Mouse (Mus musculus): ENCODE measurements at regions not wholly inside any gene's neighbourhood (a gene's known extent, or its start where the extent isn't known, plus 50 kb on each side); places are given as distances from the start of the nearest gene placed in this dataset.
A peak's percentile ranks its signal among the peaks of the same experiment; 100 is the strongest.
"Not testable (repeated sequence)": the region's sequence is repeated elsewhere in the genome, so short reads cannot be mapped to it uniquely, and the experiment has no call there.

GRCm38 (mm10) chr8:28427544-28428135 lies 980.2 kb downstream of the Poteg start:
- 54% methylated on average over 7 of the region's 7 CpGs for WGBS
- H3K36me3 ChIP-seq = no peaks in the 10 kb centered on the region
- no peak for ATAC-seq (ENCODE audit: insufficient number of reproducible peaks, insufficient read depth, low FRiP score, low TSS enrichment, low read depth)

GRCm38 (mm10) chr8:28473190-28473589 lies 1025.7 kb downstream of the Poteg start:
- ATAC-seq (ENCODE audit: insufficient number of reproducible peaks, insufficient read depth, low FRiP score, low TSS enrichment, low read depth) = no peak
- Histone ChIP-seq H3K9me3 (no peaks in the 10 kb centered on the region), H3K27me3 (no peaks in the 10 kb centered on the region), H3K4me3 (no peak overlapping the region), H3K36me3 (no peaks in the 10 kb centered on the region), H3K4me1 (no peaks in the 10 kb centered on the region), H3K27ac (no peak overlapping the region), H3K4me2 (no peak overlapping the region), H3K9ac (no peak overlapping the region)
- 73% methylated on average over 2 of the region's 2 CpGs for WGBS

More at GRCm38 (mm10) chr8:28427544-28428135, 980.2 kb downstream of the Poteg start:
- no peak overlapping the region for H3K4me2 ChIP-seq
- no peaks in the 10 kb centered on the region for H3K27me3 ChIP-seq
- no peaks in the 10 kb centered on the region for H3K9me3 ChIP-seq
- H3K27ac ChIP-seq = no peak overlapping the region
- H3K4me3 ChIP-seq = no peak overlapping the region
- no peak overlapping the region for H3K9ac ChIP-seq
- H3K4me1 ChIP-seq = no peaks in the 10 kb centered on the region

DNA sequence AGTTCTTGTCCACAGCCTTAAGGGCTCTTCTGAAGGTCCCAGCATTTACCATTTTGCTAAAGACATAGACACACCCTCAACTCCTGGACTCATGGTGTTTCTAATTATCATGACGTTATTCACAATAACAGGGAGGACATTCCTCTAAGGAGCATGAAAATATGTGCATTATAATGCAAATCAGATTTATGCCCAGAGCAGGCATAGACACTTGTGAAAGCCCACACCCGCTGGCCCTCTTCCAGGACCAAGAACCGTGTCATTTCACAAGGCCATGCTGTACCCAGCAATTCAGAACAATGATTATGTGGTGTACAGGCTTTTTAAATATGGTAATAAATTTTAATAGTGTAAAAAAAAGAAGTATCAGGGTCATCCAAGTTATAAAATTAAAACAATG lies 1040.4 kb downstream of the Poteg start:
- no peaks in the 10 kb centered on the region for H3K36me3 ChIP-seq
- no peaks in the 10 kb centered on the region for H3K4me1 ChIP-seq
- WGBS = 40% methylated on average over 3 of the region's 3 CpGs
- H3K4me2 ChIP-seq = no peak overlapping the region
- 0 out of 2 replicates have a peak, but pooled peaks have one; percentile 43 for ATAC-seq (ENCODE audit: insufficient number of reproducible peaks, insufficient read depth, low FRiP score, low TSS enrichment, low read depth)
- no peaks in the 10 kb centered on the region for H3K27me3 ChIP-seq
- no peaks in the 10 kb centered on the region for H3K9me3 ChIP-seq
- H3K27ac ChIP-seq = no peak overlapping the region
- no peak overlapping the region for H3K9ac ChIP-seq
- no peak overlapping the region for H3K4me3 ChIP-seq

DNA sequence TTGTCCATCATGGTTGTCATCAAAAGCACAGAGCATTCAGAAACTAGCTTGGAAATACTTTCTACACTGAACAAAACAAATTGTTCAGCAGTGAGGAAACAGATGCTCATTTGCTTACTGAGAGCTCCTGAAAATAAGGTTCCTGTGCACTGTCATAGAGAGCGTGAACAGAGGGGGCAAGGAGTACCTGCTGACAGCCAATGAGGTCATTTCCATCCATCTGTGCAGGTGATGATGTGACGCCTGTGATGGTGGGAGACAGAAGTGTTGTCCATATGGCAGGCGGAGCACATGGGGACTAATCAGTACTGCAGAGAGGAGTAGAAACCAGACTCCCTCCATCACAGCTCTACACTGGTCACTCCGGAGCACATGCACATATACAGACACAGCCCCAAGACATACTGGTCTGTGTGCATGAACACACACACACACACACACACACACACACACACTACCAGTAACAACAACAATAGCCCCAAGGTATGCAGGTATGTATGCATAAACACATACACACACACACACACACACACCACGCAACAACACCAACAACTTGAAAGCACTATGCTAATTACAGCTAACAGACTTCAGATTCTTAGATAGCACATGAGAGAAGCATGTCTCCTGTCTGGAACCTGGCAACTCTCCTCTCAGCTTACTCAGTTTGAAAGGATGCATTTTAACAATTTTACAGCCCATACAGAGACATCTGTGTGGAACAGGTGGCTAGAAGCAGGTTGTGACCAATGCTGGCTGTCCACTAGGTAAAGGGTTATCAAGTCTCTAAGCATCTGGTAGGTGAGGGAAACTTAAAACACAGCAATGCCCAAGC lies 1056.2 kb downstream of the Poteg start:
- WGBS = 83% methylated on average over 5 of the region's 5 CpGs
- H3K4me1 ChIP-seq = no peaks in the 10 kb centered on the region
- H3K27me3 ChIP-seq = no peaks in the 10 kb centered on the region
- no peak for ATAC-seq (ENCODE audit: insufficient number of reproducible peaks, insufficient read depth, low FRiP score, low TSS enrichment, low read depth)
- no peak overlapping the region for H3K27ac ChIP-seq
- H3K4me2 ChIP-seq = no peak overlapping the region
- H3K4me3 ChIP-seq = no peak overlapping the region
- H3K36me3 ChIP-seq = no peaks in the 10 kb centered on the region
- H3K9me3 ChIP-seq = no peaks in the 10 kb centered on the region
- no peak overlapping the region for H3K9ac ChIP-seq

DNA sequence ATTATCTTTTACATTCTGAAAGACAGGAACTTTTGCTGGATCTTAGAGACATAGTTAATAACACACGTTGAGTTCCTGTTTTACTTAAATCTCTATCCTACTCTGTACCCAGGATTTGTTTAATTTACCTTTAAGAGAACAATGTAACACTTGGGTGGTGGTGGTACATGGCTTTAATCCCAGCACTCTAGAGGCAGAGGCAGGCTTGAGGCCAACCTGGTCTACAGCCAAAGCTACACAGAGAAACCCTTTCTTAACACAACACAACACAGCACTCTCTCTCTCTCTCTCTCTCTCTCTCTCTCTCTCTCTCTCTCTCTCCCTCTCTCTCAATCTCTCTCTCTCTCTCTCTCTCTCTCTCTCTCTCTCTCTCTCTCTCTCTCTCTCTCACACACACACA lies 1076.0 kb downstream of the Poteg start:
- H3K9ac ChIP-seq; H3K4me2 ChIP-seq; H3K9me3 ChIP-seq; H3K27ac ChIP-seq; H3K4me3 ChIP-seq; H3K36me3 ChIP-seq; H3K27me3 ChIP-seq; H3K4me1 ChIP-seq; ATAC-seq (ENCODE audit: insufficient number of reproducible peaks, insufficient read depth, low FRiP score, low TSS enrichment, low read depth): not testable (repeated sequence)
- 80% methylated on average over 1 of the region's 1 CpGs for WGBS

DNA sequence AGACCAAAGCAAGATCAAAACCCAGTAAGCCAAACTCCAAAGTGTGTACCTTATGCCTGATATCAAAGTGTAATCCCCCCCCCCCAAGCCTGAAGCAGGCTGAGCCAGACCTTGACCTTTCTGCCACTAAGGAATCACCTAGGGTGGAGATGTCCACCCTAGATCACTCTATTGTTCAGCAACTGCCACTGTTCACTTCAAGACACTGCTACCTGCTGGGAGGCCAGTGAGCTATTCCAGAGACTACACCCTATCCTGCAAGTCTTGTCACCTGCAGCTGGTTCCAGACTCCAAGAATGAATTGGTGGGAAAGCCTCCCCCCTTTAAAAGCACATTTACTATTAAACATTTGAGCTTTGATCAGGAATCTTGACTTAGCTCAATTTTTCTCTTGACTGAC lies 1099.8 kb downstream of the Poteg start:
- no peak overlapping the region for H3K9ac ChIP-seq
- H3K27me3 ChIP-seq = no peaks in the 10 kb centered on the region
- H3K9me3 ChIP-seq = peaks cover 10% of the 10 kb centered on the region
- H3K27ac ChIP-seq = no peak overlapping the region
- no peaks in the 10 kb centered on the region for H3K4me1 ChIP-seq
- no peak overlapping the region for H3K4me3 ChIP-seq
- ATAC-seq (ENCODE audit: insufficient number of reproducible peaks, insufficient read depth, low FRiP score, low TSS enrichment, low read depth) = no peak
- no peak overlapping the region for H3K4me2 ChIP-seq
- H3K36me3 ChIP-seq = no peaks in the 10 kb centered on the region

DNA sequence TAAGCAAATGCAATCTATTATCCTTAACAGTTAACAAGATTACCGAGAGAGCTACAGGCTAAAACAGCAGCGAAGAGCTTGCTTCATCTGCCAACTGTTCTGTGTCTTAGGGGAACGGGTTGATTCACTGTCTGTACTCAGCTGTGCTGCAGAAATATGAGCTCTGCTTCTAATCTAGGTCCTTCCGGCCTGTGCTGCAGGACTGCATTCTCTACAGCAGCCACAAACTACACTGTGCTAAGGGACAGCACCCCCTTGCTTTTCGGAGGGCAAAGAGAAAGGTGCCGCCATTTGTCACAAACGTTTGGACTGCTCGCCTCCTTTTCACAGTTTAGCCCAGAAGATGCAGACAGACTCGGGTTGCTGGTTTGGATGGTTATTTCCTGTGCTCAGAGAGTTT lies 1112.4 kb downstream of the Poteg start:
- no peaks in the 10 kb centered on the region for H3K36me3 ChIP-seq
- 37% methylated on average over 9 of the region's 9 CpGs for WGBS
- peak overlapping the region; percentile 29 for H3K4me2 ChIP-seq
- no peak for ATAC-seq (ENCODE audit: insufficient number of reproducible peaks, insufficient read depth, low FRiP score, low TSS enrichment, low read depth)
- no peaks in the 10 kb centered on the region for H3K27me3 ChIP-seq
- H3K4me1 ChIP-seq = no peaks in the 10 kb centered on the region
- H3K27ac ChIP-seq = no peak overlapping the region
- no peak overlapping the region for H3K9ac ChIP-seq
- H3K4me3 ChIP-seq = peak overlapping the region; percentile 6; the same call in 1 of the 2 replicates
- H3K9me3 ChIP-seq = no peaks in the 10 kb centered on the region

- H3K9me3 ChIP-seq = no peaks in the 10 kb centered on the region
- no peak for ATAC-seq (ENCODE audit: insufficient number of reproducible peaks, insufficient read depth, low FRiP score, low TSS enrichment, low read depth)
- H3K27ac ChIP-seq = no peak overlapping the region
- H3K4me2 ChIP-seq = no peak overlapping the region
- H3K9ac ChIP-seq = no peak overlapping the region
- H3K4me1 ChIP-seq = no peaks in the 10 kb centered on the region
- no peak overlapping the region for H3K4me3 ChIP-seq
- H3K36me3 ChIP-seq = no peaks in the 10 kb centered on the region
- no peaks in the 10 kb centered on the region for H3K27me3 ChIP-seq
- 47% methylated on average over 8 of the region's 8 CpGs for WGBS
These were observed 1131.8 kb downstream of the Poteg start for GRCm38 (mm10) chr8:28579250-28579651.

DNA sequence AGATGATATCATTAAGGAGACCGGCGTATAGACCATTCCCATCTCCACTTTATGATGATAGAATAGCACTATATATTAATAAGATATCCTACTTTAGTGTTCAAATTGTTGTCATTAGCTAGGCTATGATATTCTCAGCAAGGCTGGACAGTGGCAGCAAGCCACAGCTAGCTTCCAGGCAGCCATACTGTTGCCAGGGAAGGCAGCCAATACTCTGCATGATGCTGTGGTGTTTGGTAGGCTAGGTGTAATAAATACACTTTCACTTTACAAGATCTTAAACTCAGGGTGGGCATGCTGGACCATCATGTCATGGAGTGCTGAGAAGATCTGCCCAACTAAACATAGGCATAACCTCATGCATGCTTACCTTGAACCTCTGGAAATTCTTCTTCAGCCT lies 1133.4 kb downstream of the Poteg start:
- Histone ChIP-seq H3K4me1 (no peaks in the 10 kb centered on the region), H3K4me3 (no peak overlapping the region), H3K27ac (no peak overlapping the region), H3K9me3 (no peaks in the 10 kb centered on the region), H3K27me3 (no peaks in the 10 kb centered on the region), H3K9ac (no peak overlapping the region), H3K36me3 (no peaks in the 10 kb centered on the region), H3K4me2 (no peak overlapping the region)
- ATAC-seq (ENCODE audit: insufficient number of reproducible peaks, insufficient read depth, low FRiP score, low TSS enrichment, low read depth) = no peak
- 97% methylated on average over 2 of the region's 2 CpGs for WGBS

GRCm38 (mm10) chr8:28589999-28590398 lies 1142.5 kb downstream of the Poteg start:
- Histone ChIP-seq H3K36me3 (no peaks in the 10 kb centered on the region), H3K4me2 (no peak overlapping the region), H3K4me1 (no peaks in the 10 kb centered on the region), H3K9me3 (no peaks in the 10 kb centered on the region), H3K4me3 (no peak overlapping the region), H3K27me3 (no peaks in the 10 kb centered on the region), H3K9ac (no peak overlapping the region), H3K27ac (no peak overlapping the region)
- ATAC-seq (ENCODE audit: insufficient number of reproducible peaks, insufficient read depth, low FRiP score, low TSS enrichment, low read depth) = no peak

DNA sequence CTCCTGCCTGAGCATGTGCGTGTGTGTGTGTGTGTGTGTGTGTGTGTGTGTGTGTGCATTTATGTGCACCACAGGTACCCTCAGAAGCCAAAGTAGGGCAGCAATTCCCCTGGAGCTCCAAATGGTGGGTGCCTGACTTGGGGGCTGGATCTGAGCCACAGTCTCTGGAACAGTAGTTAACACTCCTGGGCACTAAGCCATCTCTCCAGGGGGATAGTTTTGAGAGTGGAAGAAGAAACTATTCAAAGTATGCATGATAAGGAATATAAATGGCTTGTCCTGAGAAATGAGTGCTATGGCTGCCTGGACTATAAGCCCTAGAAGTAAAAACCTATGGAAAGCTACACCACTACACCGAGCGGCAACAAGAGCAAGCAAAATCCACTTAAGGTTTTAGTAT lies 1145.8 kb downstream of the Poteg start:
- Histone ChIP-seq H3K9ac (no peak overlapping the region), H3K4me3 (no peak overlapping the region), H3K27ac (no peak overlapping the region), H3K9me3 (no peaks in the 10 kb centered on the region), H3K36me3 (no peaks in the 10 kb centered on the region), H3K4me2 (no peak overlapping the region), H3K27me3 (no peaks in the 10 kb centered on the region), H3K4me1 (no peaks in the 10 kb centered on the region)
- ATAC-seq (ENCODE audit: insufficient number of reproducible peaks, insufficient read depth, low FRiP score, low TSS enrichment, low read depth) = no peak
- 93% methylated on average over 3 of the region's 3 CpGs for WGBS

DNA sequence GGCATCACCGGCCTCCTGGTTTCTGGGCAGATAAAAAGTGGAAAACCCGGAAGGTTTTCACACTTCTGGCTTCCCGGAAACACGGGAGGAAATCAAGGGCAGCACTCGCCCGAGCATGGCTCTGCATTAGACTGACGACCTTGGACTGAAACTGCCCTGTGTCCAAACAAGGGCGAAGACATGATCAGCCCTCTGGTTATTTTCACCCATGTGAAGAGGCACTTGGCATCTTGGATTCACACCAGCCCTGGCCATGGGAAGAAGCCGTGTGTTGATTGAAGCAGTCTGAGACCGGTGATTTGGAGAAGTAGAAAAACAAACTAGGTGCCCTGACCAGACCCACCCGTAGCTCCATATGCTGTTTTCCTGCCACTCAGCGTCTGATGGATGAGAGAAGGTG lies 1146.7 kb downstream of the Poteg start:
- Histone ChIP-seq H3K9me3 (no peaks in the 10 kb centered on the region), H3K4me1 (no peaks in the 10 kb centered on the region), H3K4me2 (no peak overlapping the region), H3K27me3 (no peaks in the 10 kb centered on the region), H3K4me3 (no peak overlapping the region), H3K36me3 (no peaks in the 10 kb centered on the region), H3K27ac (no peak overlapping the region), H3K9ac (no peak overlapping the region)
- no peak for ATAC-seq (ENCODE audit: insufficient number of reproducible peaks, insufficient read depth, low FRiP score, low TSS enrichment, low read depth)
- 77% methylated on average over 12 of the region's 12 CpGs for WGBS

All from embryonic facial prominence, embryonic 13.5 days (tissue).